Mouse (Mus musculus): ENCODE measurements around the gene Fgfr2.

DNA sequence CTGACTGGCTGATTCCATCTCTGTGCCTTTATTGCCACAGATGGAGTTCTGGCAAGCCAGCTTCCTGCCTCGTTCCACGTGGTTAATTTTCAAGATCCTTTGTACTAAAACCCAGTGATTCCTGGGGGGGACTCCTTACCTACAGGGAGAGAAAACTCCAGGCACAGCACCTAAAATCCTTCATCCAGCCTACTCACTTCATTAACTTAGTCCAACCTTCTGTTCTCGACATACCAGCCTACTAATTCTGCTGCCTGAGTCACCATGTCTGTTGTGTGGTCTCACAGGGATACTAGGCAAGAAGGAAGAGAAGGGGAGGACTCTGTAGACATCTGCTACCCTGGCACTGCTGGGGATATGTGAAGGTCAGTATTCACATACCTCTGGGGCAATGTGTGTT is 1048.6 kb downstream of the Fgfr2 start:
- TF ChIP-seq EP300 (IDR thresholded peaks at IDR 0.05) (no peak), CTCF (IDR thresholded peaks at IDR 0.05) (no peak)
